In the genomic region with DNA sequence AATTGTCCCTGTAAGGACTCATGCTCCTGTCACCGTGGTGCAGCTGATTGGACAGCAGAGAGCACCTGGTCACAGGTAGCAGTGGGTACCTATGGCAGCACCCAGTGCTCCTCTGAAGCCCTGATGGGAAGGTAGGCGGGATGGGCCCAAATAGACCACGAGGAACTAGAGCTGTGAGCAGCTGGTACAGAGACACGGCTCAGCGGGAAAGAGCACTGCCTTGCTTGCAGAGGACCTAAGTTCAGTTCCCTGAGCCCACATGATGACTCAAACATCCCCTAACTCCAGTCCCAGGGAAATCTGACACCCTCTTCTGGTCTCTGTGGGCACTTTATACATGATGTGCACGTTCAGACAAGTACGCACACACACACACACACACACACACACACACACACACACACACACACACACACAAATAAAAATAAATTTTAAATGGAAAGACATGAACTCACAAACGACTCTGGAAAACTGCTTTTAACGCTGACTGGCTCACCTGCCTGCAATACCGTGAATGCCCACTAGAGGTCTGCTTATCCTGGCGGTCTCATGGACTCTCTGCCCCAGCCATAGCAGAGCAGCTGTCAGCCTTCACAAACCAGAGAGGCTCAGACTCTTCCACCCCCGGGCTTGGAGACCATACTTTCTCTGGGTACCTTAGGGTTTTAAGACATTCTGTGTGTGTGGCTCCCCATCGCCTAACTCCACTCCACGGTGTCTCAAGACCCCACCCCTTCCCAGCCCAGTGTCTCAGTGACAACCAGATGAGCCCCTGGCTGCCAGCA, we compare ENCODE assay signal across 8 mouse cellular contexts. TPM values are rescaled to one million over a fixed set of nuclear protein-coding genes. Genes with fewer than 3 reads are reported as not detected.
A peak's percentile ranks its signal among the peaks of the same experiment; 100 is the strongest.
DNase-seq lines count a peak whose midpoint lies in the region; ATAC-seq and TF ChIP-seq lines count a peak whose summit lies in the region.

No protein-coding gene starts in this region.

- peaks cover 25% of the 10 kb centered on the region for H3K27me3 ChIP-seq in E14TG2a.4 (ENCODE audit: insufficient read depth, low read length)
- H3K27me3 ChIP-seq in heart, embryonic 16.5 days (ENCODE audit: control insufficient read depth, insufficient read depth, low read length), result no peaks in the 10 kb centered on the region
- no peaks in the 10 kb centered on the region for H3K27me3 ChIP-seq in lung, embryonic 16.5 days (ENCODE audit: control insufficient read depth, insufficient read depth, low read depth, low read length)

- 23% methylated on average over 14 of the region's 14 CpGs for WGBS in heart, embryonic 16.5 days
- 17% methylated on average over 14 of the region's 14 CpGs for WGBS in lung, embryonic 16.5 days

- DNase-seq in brain, adult 2 months (ENCODE audit: low read depth, low spot score), result peak; percentile 90
- peak; percentile 56 to 86 for DNase-seq in layer of hippocampus, adult 18-20 months (ENCODE audit: low spot score in 2 of 2)
- DNase-seq in ovary, postnatal 36 days (ENCODE audit: low spot score), result peak; percentile 75
- peak; percentile 54 to 86 for DNase-seq in thymus, postnatal 10 days (ENCODE audit: low spot score in 2 of 2)

- H3K4me2 ChIP-seq in heart, embryonic 16.5 days (ENCODE audit: low read depth, low read length), result no peak overlapping the region
- H3K4me2 ChIP-seq in lung, embryonic 16.5 days (ENCODE audit: low read depth, low read length), result 0 out of 2 replicates have a peak overlapping the region, but pooled peaks have one; percentile 1

- H3K36me3 ChIP-seq in E14TG2a.4 (ENCODE audit: insufficient read depth, low read length), result no peaks in the 10 kb centered on the region
- H3K36me3 ChIP-seq in heart, embryonic 16.5 days (ENCODE audit: control insufficient read depth, insufficient read depth), result no peaks in the 10 kb centered on the region
- H3K36me3 ChIP-seq in lung, embryonic 16.5 days (ENCODE audit: control insufficient read depth, insufficient read depth, low read length), result no peaks in the 10 kb centered on the region

- peak overlapping the region; percentile 53 for H3K27ac ChIP-seq in heart, embryonic 16.5 days (ENCODE audit: low read length)
- H3K27ac ChIP-seq in lung, embryonic 16.5 days (ENCODE audit: low read length), result peak overlapping the region; percentile 96

- peak overlapping the region; percentile 71 for H3K4me3 ChIP-seq in E14TG2a.4 (replicated peaks; ENCODE audit: low read length)
- no peak overlapping the region for H3K4me3 ChIP-seq in heart, embryonic 16.5 days (ENCODE audit: low read length)
- no peak overlapping the region for H3K4me3 ChIP-seq in lung, embryonic 16.5 days (ENCODE audit: low read length)

- peak; percentile 69 for ATAC-seq in erythroid progenitor cell, adult 5-6 weeks (replicated peaks; ENCODE audit: low FRiP score, poor library complexity, severe bottlenecking)
- no peak for ATAC-seq in heart, embryonic 16.5 days (replicated peaks; ENCODE audit: extremely low read depth, insufficient read depth, low FRiP score)
- peak; percentile 48 for ATAC-seq in lung, embryonic 16.5 days (ENCODE audit: low read depth)

- peak; percentile 98 for TF ChIP-seq CTCF in E14TG2a.4 (conservative IDR thresholded peaks at IDR 0.05; ENCODE audit: low read length)

- no peaks in the 10 kb centered on the region for H3K9me3 ChIP-seq in E14TG2a.4 (ENCODE audit: low read length)
- no peaks in the 10 kb centered on the region for H3K9me3 ChIP-seq in heart, embryonic 16.5 days (replicated peaks; ENCODE audit: control insufficient read depth, low read length)
- no peaks in the 10 kb centered on the region for H3K9me3 ChIP-seq in lung, embryonic 16.5 days (ENCODE audit: control insufficient read depth, low read length)

- H3K9ac ChIP-seq in heart, embryonic 16.5 days (ENCODE audit: low read length), result 0 out of 2 replicates have a peak overlapping the region, but pooled peaks have one; percentile 31
- H3K9ac ChIP-seq in lung, embryonic 16.5 days (ENCODE audit: low read length), result no peak overlapping the region

- H3K4me1 ChIP-seq in E14TG2a.4 (replicated peaks; ENCODE audit: low read depth, low read length), result peaks cover 65% of the 10 kb centered on the region
- H3K4me1 ChIP-seq in heart, embryonic 16.5 days (ENCODE audit: control insufficient read depth, insufficient read depth, low read length), result peaks cover 23% of the 10 kb centered on the region
- H3K4me1 ChIP-seq in lung, embryonic 16.5 days (replicated peaks; ENCODE audit: control insufficient read depth, insufficient read depth, low read length), result peaks cover 24% of the 10 kb centered on the region

RNA-seq across cellular contexts. Expression of gene Ptges, which starts 1.6 kb away (rescaled TPM):
- total RNA-seq in erythroid progenitor cell, adult 5-6 weeks (2015; ENCODE audit: low replicate concordance), result not detected in 2 replicates
- total RNA-seq in erythroid progenitor cell, adult 5-6 weeks (2017; ENCODE audit: low replicate concordance), result 0.77 and 12.5 TPM in 2 replicates
- polyA plus RNA-seq in heart, embryonic 16.5 days (2015; fragmentation: Nextera tagmentation; extraction: Ambion mirVana), result 1.8 and 2.8 TPM in 2 replicates
- 1 to 10 TPM; 2.5 to 5.2 TPM for total RNA-seq in layer of hippocampus, adult 18-20 months (2021)
- 27.9 and 30.3 TPM in 2 replicates for polyA plus RNA-seq in lung, embryonic 16.5 days (2015; fragmentation: Nextera tagmentation; extraction: Ambion mirVana)

RNA-seq across cellular contexts. Expression of gene Tor1b, which starts 24.7 kb away (rescaled TPM):
- 18.0 TPM in 2 replicates for total RNA-seq in erythroid progenitor cell, adult 5-6 weeks (2015; ENCODE audit: low replicate concordance)
- 17.2 and 25.7 TPM in 2 replicates for total RNA-seq in erythroid progenitor cell, adult 5-6 weeks (2017; ENCODE audit: low replicate concordance)
- 22.8 and 26.3 TPM in 2 replicates for polyA plus RNA-seq in heart, embryonic 16.5 days (2015; fragmentation: Nextera tagmentation; extraction: Ambion mirVana)
- 10 to 100 TPM; 32.3 to 38.3 TPM for total RNA-seq in layer of hippocampus, adult 18-20 months (2021)
- 35.0 and 38.4 TPM in 2 replicates for polyA plus RNA-seq in lung, embryonic 16.5 days (2015; fragmentation: Nextera tagmentation; extraction: Ambion mirVana)

RNA-seq across cellular contexts. Expression of gene Tor1a, which starts 39.7 kb away (rescaled TPM):
- 15.9 and 24.7 TPM in 2 replicates for total RNA-seq in erythroid progenitor cell, adult 5-6 weeks (2015; ENCODE audit: low replicate concordance)
- total RNA-seq in erythroid progenitor cell, adult 5-6 weeks (2017; ENCODE audit: low replicate concordance), result 42.1 and 45.1 TPM in 2 replicates
- 50.9 and 53.0 TPM in 2 replicates for polyA plus RNA-seq in heart, embryonic 16.5 days (2015; fragmentation: Nextera tagmentation; extraction: Ambion mirVana)
- 10 to 100 TPM; 49.5 to 51.4 TPM for total RNA-seq in layer of hippocampus, adult 18-20 months (2021)
- polyA plus RNA-seq in lung, embryonic 16.5 days (2015; fragmentation: Nextera tagmentation; extraction: Ambion mirVana), result 72.8 and 77.1 TPM in 2 replicates

RNA-seq across cellular contexts. Expression of gene BC005624, which starts 54.0 kb away (rescaled TPM):
- total RNA-seq in erythroid progenitor cell, adult 5-6 weeks (2015; ENCODE audit: low replicate concordance), result 13.0 and 15.5 TPM in 2 replicates
- 17.6 and 30.4 TPM in 2 replicates for total RNA-seq in erythroid progenitor cell, adult 5-6 weeks (2017; ENCODE audit: low replicate concordance)
- 38.1 and 42.5 TPM in 2 replicates for polyA plus RNA-seq in heart, embryonic 16.5 days (2015; fragmentation: Nextera tagmentation; extraction: Ambion mirVana)
- total RNA-seq in layer of hippocampus, adult 18-20 months (2021), result 10 to 100 TPM; 68.0 to 68.2 TPM
- polyA plus RNA-seq in lung, embryonic 16.5 days (2015; fragmentation: Nextera tagmentation; extraction: Ambion mirVana), result 57.6 and 58.9 TPM in 2 replicates

RNA-seq across cellular contexts. Expression of gene Usp20, which starts 54.0 kb away (rescaled TPM):
- 5.0 TPM in 1 of 2 replicates, not detected in the other for total RNA-seq in erythroid progenitor cell, adult 5-6 weeks (2015; ENCODE audit: low replicate concordance)
- 0.64 TPM in 1 of 2 replicates, not detected in the other for total RNA-seq in erythroid progenitor cell, adult 5-6 weeks (2017; ENCODE audit: low replicate concordance)
- 41.7 and 49.3 TPM in 2 replicates for polyA plus RNA-seq in heart, embryonic 16.5 days (2015; fragmentation: Nextera tagmentation; extraction: Ambion mirVana)
- 10 to 100 TPM; 86.5 to 90.9 TPM for total RNA-seq in layer of hippocampus, adult 18-20 months (2021)
- 16.3 and 16.5 TPM in 2 replicates for polyA plus RNA-seq in lung, embryonic 16.5 days (2015; fragmentation: Nextera tagmentation; extraction: Ambion mirVana)
